Comparison of ENCODE assay signal across 8 mouse cellular contexts in genomic region chr13:25083144-25083572, GRCm38 (mm10). TPM values are rescaled to one million over a fixed set of nuclear protein-coding genes. Genes with fewer than 3 reads are reported as not detected.
A peak's percentile ranks its signal among the peaks of the same experiment; 100 is the strongest.
DNase-seq lines count a peak whose midpoint lies in the region; ATAC-seq lines count a peak whose summit lies in the region.
"Had no signal": no experiment of that assay in that cellular context is flagged by ENCODE, and none has a peak within 500 bp of the region (broad histone marks: within the 10 kb centered on the region; RNA-seq: fewer than 3 reads in every experiment).

No protein-coding gene starts in this region.

- no peak overlapping the region for H3K4me2 ChIP-seq in midbrain, embryonic 11.5 days
- H3K4me2 ChIP-seq in heart, embryonic 14.5 days (ENCODE audit: low read length): peak overlapping the region; percentile 49
- peak overlapping the region; percentile 2; the same call in 1 of the 2 replicates for H3K4me2 ChIP-seq in neural tube, embryonic 12.5 days (replicated peaks)

- H3K27me3 ChIP-seq in midbrain, embryonic 10.5 days (ENCODE audit: low read depth, poor library complexity, severe bottlenecking): peaks cover 11% of the 10 kb centered on the region; the same call in 1 of the 2 replicates
- H3K27me3 ChIP-seq in midbrain, embryonic 11.5 days (ENCODE audit: control insufficient read depth, insufficient read depth, low read length): no peaks in the 10 kb centered on the region
- no peaks in the 10 kb centered on the region for H3K27me3 ChIP-seq in heart, embryonic 14.5 days (ENCODE audit: control insufficient read depth, insufficient read depth, low read length)
- H3K27me3 ChIP-seq in neural tube, embryonic 12.5 days (replicated peaks): no peaks in the 10 kb centered on the region

- H3K27ac ChIP-seq in midbrain, embryonic 10.5 days (replicated peaks): no peak overlapping the region
- H3K27ac ChIP-seq in midbrain, embryonic 11.5 days (ENCODE audit: low read depth, low read length): no peak overlapping the region
- H3K27ac ChIP-seq in heart, embryonic 14.5 days (replicated peaks in 1 of 2; ENCODE audit: control insufficient read depth in 1 of 2, insufficient read depth in 1 of 2, low read depth in 2 of 2, low read length in 2 of 2): no peak overlapping the region
- H3K27ac ChIP-seq in neural tube, embryonic 12.5 days: no peak overlapping the region

- WGBS in midbrain, embryonic 10.5 days: 36% methylated on average over 15 of the region's 15 CpGs
- WGBS in midbrain, embryonic 11.5 days: 38% methylated on average over 15 of the region's 15 CpGs
- WGBS in heart, embryonic 14.5 days: 7% methylated on average over 15 of the region's 15 CpGs
- WGBS in neural tube, embryonic 12.5 days: 35% methylated on average over 15 of the region's 15 CpGs

- peak; percentile 32 for DNase-seq in midbrain, embryonic 10.5 days (ENCODE audit: low spot score)
- DNase-seq in midbrain, embryonic 11.5 days (ENCODE audit: low spot score, missing footprints): no peak
- DNase-seq in kidney, postnatal 25 days: peak; percentile 59 to 70
- no peak for DNase-seq in cerebellum, adult 11-12 months
- no peak for DNase-seq in spleen, adult 18-20 months
- DNase-seq: gastrocnemius, postnatal 10 days had no signal

- no peaks in the 10 kb centered on the region for H3K36me3 ChIP-seq in midbrain, embryonic 10.5 days
- H3K36me3 ChIP-seq in midbrain, embryonic 11.5 days (ENCODE audit: control insufficient read depth, insufficient read depth, low read length): no peaks in the 10 kb centered on the region
- no peaks in the 10 kb centered on the region for H3K36me3 ChIP-seq in heart, embryonic 14.5 days (ENCODE audit: control insufficient read depth, insufficient read depth, low read length)
- H3K36me3 ChIP-seq in neural tube, embryonic 12.5 days: no peaks in the 10 kb centered on the region

- H3K9me3 ChIP-seq in midbrain, embryonic 10.5 days (replicated peaks): no peaks in the 10 kb centered on the region
- H3K9me3 ChIP-seq in midbrain, embryonic 11.5 days (ENCODE audit: control insufficient read depth, low read length): no peaks in the 10 kb centered on the region
- H3K9me3 ChIP-seq in heart, embryonic 14.5 days (ENCODE audit: control insufficient read depth, low read length): no peaks in the 10 kb centered on the region
- H3K9me3 ChIP-seq in neural tube, embryonic 12.5 days: no peaks in the 10 kb centered on the region

- no peak overlapping the region for H3K4me3 ChIP-seq in midbrain, embryonic 10.5 days
- no peak overlapping the region for H3K4me3 ChIP-seq in midbrain, embryonic 11.5 days (ENCODE audit: low read depth, low read length)
- peak overlapping the region; percentile 15 to 26; a peak in 2 of 4 replicates for H3K4me3 ChIP-seq in heart, embryonic 14.5 days (ENCODE audit: control insufficient read depth in 1 of 2, insufficient read depth in 1 of 2, low read depth in 1 of 2, low read length in 2 of 2)
- no peak overlapping the region for H3K4me3 ChIP-seq in neural tube, embryonic 12.5 days

- H3K4me1 ChIP-seq in midbrain, embryonic 10.5 days: peaks cover 6% of the 10 kb centered on the region
- H3K4me1 ChIP-seq in midbrain, embryonic 11.5 days (ENCODE audit: control insufficient read depth, insufficient read depth, low read length): no peaks in the 10 kb centered on the region
- peaks cover 6 to 10% of the 10 kb centered on the region in 2 experiments for H3K4me1 ChIP-seq in heart, embryonic 14.5 days (ENCODE audit: control insufficient read depth in 2 of 2, insufficient read depth in 2 of 2, low read length in 2 of 2)
- H3K4me1 ChIP-seq in neural tube, embryonic 12.5 days: no peaks in the 10 kb centered on the region

- ATAC-seq in midbrain, embryonic 11.5 days (ENCODE audit: low FRiP score): no peak
- no peak for ATAC-seq in heart, embryonic 14.5 days (ENCODE audit: insufficient number of reproducible peaks, insufficient read depth, low FRiP score, low read depth)
- ATAC-seq in neural tube, embryonic 12.5 days (ENCODE audit: low FRiP score, low read depth): no peak

- no peak overlapping the region for H3K9ac ChIP-seq in midbrain, embryonic 11.5 days (ENCODE audit: low read length)
- no peak overlapping the region for H3K9ac ChIP-seq in heart, embryonic 14.5 days (ENCODE audit: low read length)
- no peak overlapping the region for H3K9ac ChIP-seq in neural tube, embryonic 12.5 days

RNA-seq across cellular contexts. Expression of gene Dcdc2a, which starts 27.4 kb away (rescaled TPM):
- polyA plus RNA-seq in midbrain, embryonic 10.5 days (2016; fragmentation: Nextera tagmentation; extraction: Ambion mirVana): 1.7 and 1.8 TPM in 2 replicates
- 1.8 and 2.1 TPM in 2 replicates for polyA plus RNA-seq in midbrain, embryonic 11.5 days (2014; fragmentation: Nextera tagmentation; extraction: Ambion mirVana)
- polyA plus RNA-seq in heart, embryonic 14.5 days (2014; fragmentation: Nextera tagmentation; extraction: Ambion mirVana): 0.50 and 0.77 TPM in 2 replicates
- polyA plus RNA-seq in neural tube, embryonic 12.5 days (2016; fragmentation: Nextera tagmentation; extraction: Ambion mirVana): 2.8 and 2.9 TPM in 2 replicates

Comparison
In these comparisons a context has a peak if more than half of its experiments do, and no peak if none do; other contexts are left out.
1. DNase-seq: peak in midbrain, embryonic 10.5 days (single experiment) and kidney, postnatal 25 days (2 of 2); none in midbrain, embryonic 11.5 days (single experiment), cerebellum, adult 11-12 months (single experiment) and spleen, adult 18-20 months (0 of 2).
2. H3K4me3 ChIP-seq: peak in heart, embryonic 14.5 days (2 of 2); none in midbrain, embryonic 10.5 days (single experiment), midbrain, embryonic 11.5 days (single experiment) and neural tube, embryonic 12.5 days (single experiment).